Mouse (Mus musculus): ENCODE data around the gene Kars.
A peak's percentile ranks its signal among the peaks of the same experiment; 100 is the strongest.

Gene Kars

GRCm38 (mm10) chr8:111982116-111982515 is 29.0 kb downstream of the Kars start:
- DNase-seq (ENCODE audit: low spot score) = no peak

GRCm38 (mm10) chr8:111978147-111978546 is 33.0 kb downstream of the Kars start:
- no peak for DNase-seq (ENCODE audit: low spot score)

GRCm38 (mm10) chr8:111976326-111976725 is 34.8 kb downstream of the Kars start:
- DNase-seq (ENCODE audit: low spot score) = no peak

GRCm38 (mm10) chr8:111975706-111976105 is 35.4 kb downstream of the Kars start:
- no peak for DNase-seq (ENCODE audit: low spot score)

GRCm38 (mm10) chr8:111974138-111974537 is 37.0 kb downstream of the Kars start:
- no peak for DNase-seq (ENCODE audit: low spot score)

GRCm38 (mm10) chr8:111968991-111969390 is 42.1 kb downstream of the Kars start:
- no peak for DNase-seq (ENCODE audit: low spot score)

GRCm38 (mm10) chr8:111968541-111968940 is 42.6 kb downstream of the Kars start:
- DNase-seq (ENCODE audit: low spot score) = no peak

- DNase-seq (ENCODE audit: low spot score) = no peak
Measured at GRCm38 (mm10) chr8:111967246-111967870, 43.8 kb downstream of the Kars start.

GRCm38 (mm10) chr8:111964849-111965561 is 46.1 kb downstream of the Kars start:
- no peak for DNase-seq (ENCODE audit: low spot score)

- no peak for DNase-seq (ENCODE audit: low spot score)
Measured at GRCm38 (mm10) chr8:111964351-111964750, 46.8 kb downstream of the Kars start.

GRCm38 (mm10) chr8:111963546-111963945 is 47.6 kb downstream of the Kars start:
- peak; percentile 14 for DNase-seq (ENCODE audit: low spot score)

GRCm38 (mm10) chr8:111963091-111963490 is 48.0 kb downstream of the Kars start:
- DNase-seq (ENCODE audit: low spot score) = no peak

- no peak for DNase-seq (ENCODE audit: low spot score)
Measured at GRCm38 (mm10) chr8:111962589-111962988, 48.5 kb downstream of the Kars start.

- DNase-seq (ENCODE audit: low spot score) = no peak
Measured at GRCm38 (mm10) chr8:111961330-111961729, 49.8 kb downstream of the Kars start.

GRCm38 (mm10) chr8:111960591-111961321 is 50.4 kb downstream of the Kars start:
- no peak for DNase-seq (ENCODE audit: low spot score)

- DNase-seq (ENCODE audit: low spot score) = no peak
Measured at GRCm38 (mm10) chr8:111957231-111957630, 53.9 kb downstream of the Kars start.

GRCm38 (mm10) chr8:111955879-111956278 is 55.2 kb downstream of the Kars start:
- DNase-seq (ENCODE audit: low spot score) = no peak

GRCm38 (mm10) chr8:111954844-111955594 is 56.1 kb downstream of the Kars start:
- DNase-seq (ENCODE audit: low spot score) = no peak

GRCm38 (mm10) chr8:111951936-111952335 is 59.2 kb downstream of the Kars start:
- no peak for DNase-seq (ENCODE audit: low spot score)

GRCm38 (mm10) chr8:111951317-111951716 is 59.8 kb downstream of the Kars start:
- DNase-seq (ENCODE audit: low spot score) = no peak

- no peak for DNase-seq (ENCODE audit: low spot score)
Measured at GRCm38 (mm10) chr8:111950846-111951245, 60.3 kb downstream of the Kars start.

- no peak for DNase-seq (ENCODE audit: low spot score)
Measured at GRCm38 (mm10) chr8:111947954-111948353, 63.2 kb downstream of the Kars start.
